Mouse (Mus musculus) forebrain, embryonic 14.5 days (tissue): ENCODE results near the gene 4931429L15Rik. TPM values are rescaled to one million over a fixed set of nuclear protein-coding genes. Genes with fewer than 3 reads are reported as not detected.
"Not testable (repeated sequence)": the region's sequence is repeated elsewhere in the genome, so short reads cannot be mapped to it uniquely, and the experiment has no call there.

Experiments
- ATAC-seq: fragments of 200-750 bp; cut with Nextera tagmentation; 2 replicates; pipeline ENCODE4 v1.8.0; 2017; ENCODE audit warnings: mild to moderate bottlenecking, moderate library complexity
- DNase-seq: peaks from one replicate; pipeline ENCODE4 v3.0.0-alpha.2; 2015; ENCODE audit warnings: low spot score
- H3K27ac ChIP-seq: fragments of 300-500 bp; sonication (generic); 2 replicates; pipeline ENCODE4 v1.5.1; 2014; ENCODE audit warnings: low read depth, mild to moderate bottlenecking, control low read depth, low read length, moderate library complexity
- H3K27me3 ChIP-seq: fragments of 300-500 bp; sonication (generic); replicated peaks from 2 replicates; pipeline ENCODE4 v1.6.1; 2014; ENCODE audit warnings: low read length, control low read depth, mixed read lengths; ENCODE audit not compliant: control insufficient read depth, insufficient read depth
- H3K36me3 ChIP-seq: fragments of 300-500 bp; sonication (generic); 2 replicates; pipeline ENCODE4 v1.6.1; 2014; ENCODE audit warnings: low read length, control low read depth; ENCODE audit not compliant: control insufficient read depth, insufficient read depth
- H3K4me1 ChIP-seq: fragments of 300-500 bp; sonication (generic); 2 replicates; pipeline ENCODE4 v1.6.1; 2014; ENCODE audit warnings: antibody characterized with exemption, low read length, control low read depth; ENCODE audit not compliant: control insufficient read depth, insufficient read depth
- H3K4me2 ChIP-seq: fragments of 300-500 bp; sonication (generic); 2 replicates; pipeline ENCODE4 v1.6.1; 2014; ENCODE audit warnings: mild to moderate bottlenecking, control low read depth, low read length
- H3K4me3 ChIP-seq: fragments of 300-500 bp; sonication (generic); 2 replicates; pipeline ENCODE4 v1.5.1; 2014; ENCODE audit warnings: low read depth, low read length, control low read depth
- H3K9ac ChIP-seq: fragments of 300-500 bp; sonication (generic); 2 replicates; pipeline ENCODE4 v1.6.1; 2014; ENCODE audit warnings: mild to moderate bottlenecking, low read length, control low read depth, moderate library complexity
- H3K9me3 ChIP-seq: fragments of 300-500 bp; sonication (generic); replicated peaks from 2 replicates; pipeline ENCODE4 v1.6.1; 2016; ENCODE audit warnings: low read length, control low read depth, mixed read lengths; ENCODE audit not compliant: control insufficient read depth
- WGBS: fragments of 180-500 bp; shearing (Covaris S2); extraction: QIAGEN DNeasy Blood & Tissue Kit; methylation state at CpG from one replicate; pipeline ENCODE4 v1.1.7; 2014; 5-methylcytosine and 5-hydroxymethylcytosine counted together
- polyA plus RNA-seq: library from polyadenylated mRNA; unstranded; fragments of >200 nt; fragmentation: Nextera tagmentation; extraction: Ambion mirVana; gene quantifications from 2 replicates; pipeline ENCODE4 v1.2.1, GENCODE M21; 2014

The 4931429L15Rik gene
- polyA plus RNA-seq: not detected in 2 replicates

- not testable (repeated sequence) for H3K4me2 ChIP-seq, H3K36me3 ChIP-seq, H3K27ac ChIP-seq, H3K9me3 ChIP-seq, ATAC-seq, H3K9ac ChIP-seq, DNase-seq, H3K4me3 ChIP-seq, H3K27me3 ChIP-seq
- 87% methylated on average over 6 of the region's 6 CpGs for WGBS
- peaks cover 20% of the 10 kb centered on the region for H3K4me1 ChIP-seq
These were observed at the start of gene 4931429L15Rik for GRCm38 (mm10) chr9:46319886-46320285. Gene 4931429L15Rik (minus strand): TSS chr9:46319986.

- Histone ChIP-seq H3K27me3 (no peaks in the 10 kb centered on the region), H3K4me2 (no peak overlapping the region), H3K4me3 (no peak overlapping the region), H3K9me3 (no peaks in the 10 kb centered on the region), H3K36me3 (no peaks in the 10 kb centered on the region), H3K27ac (no peak overlapping the region), H3K4me1 (no peaks in the 10 kb centered on the region; the same call in 1 of the 2 replicates), H3K9ac (no peak overlapping the region)
- DNase-seq (no peak), ATAC-seq (no peak)
- WGBS: 69% methylated on average over 2 of the region's 2 CpGs
These were observed 42.7 kb upstream of the 4931429L15Rik start for GRCm38 (mm10) chr9:46362459-46362858.

- Histone ChIP-seq H3K27me3 (no peaks in the 10 kb centered on the region), H3K4me1 (no peaks in the 10 kb centered on the region; the same call in 1 of the 2 replicates), H3K4me3 (no peak overlapping the region), H3K27ac (no peak overlapping the region), H3K9me3 (no peaks in the 10 kb centered on the region), H3K36me3 (no peaks in the 10 kb centered on the region), H3K9ac (no peak overlapping the region), H3K4me2 (no peak overlapping the region)
- ATAC-seq (no peak), DNase-seq (no peak)
- WGBS: 51% methylated on average over 11 of the region's 11 CpGs
These were observed 41.8 kb upstream of the 4931429L15Rik start for GRCm38 (mm10) chr9:46361461-46362111.

GRCm38 (mm10) chr9:46353992-46354391 is 34.2 kb upstream of the 4931429L15Rik start:
- H3K4me3 ChIP-seq: no peak overlapping the region
- peak; percentile 76 for ATAC-seq
- 5% methylated on average over 3 of the region's 3 CpGs for WGBS
- no peaks in the 10 kb centered on the region for H3K9me3 ChIP-seq
- H3K9ac ChIP-seq: no peak overlapping the region
- no peaks in the 10 kb centered on the region for H3K36me3 ChIP-seq
- H3K27me3 ChIP-seq: no peaks in the 10 kb centered on the region; the same call in 1 of the 2 replicates
- H3K4me1 ChIP-seq: peaks cover 8% of the 10 kb centered on the region; the same call in 1 of the 2 replicates
- no peak overlapping the region for H3K4me2 ChIP-seq
- no peak overlapping the region for H3K27ac ChIP-seq
- DNase-seq: peak; percentile 90

GRCm38 (mm10) chr9:46353330-46353724 is 33.5 kb upstream of the 4931429L15Rik start:
- peak; percentile 50; the same call in 1 of the 2 replicates for ATAC-seq
- no peaks in the 10 kb centered on the region for H3K36me3 ChIP-seq
- no peak overlapping the region for H3K4me2 ChIP-seq
- H3K9ac ChIP-seq: no peak overlapping the region
- H3K9me3 ChIP-seq: no peaks in the 10 kb centered on the region
- no peak overlapping the region for H3K27ac ChIP-seq
- H3K4me1 ChIP-seq: peaks cover 8% of the 10 kb centered on the region; the same call in 1 of the 2 replicates
- 21% methylated on average over 5 of the region's 5 CpGs for WGBS
- DNase-seq: peak; percentile 38
- H3K4me3 ChIP-seq: no peak overlapping the region
- H3K27me3 ChIP-seq: no peaks in the 10 kb centered on the region; the same call in 1 of the 2 replicates

- no peak for DNase-seq
- 61% methylated on average over 12 of the region's 12 CpGs for WGBS
- Histone ChIP-seq H3K27ac (no peak overlapping the region), H3K27me3 (no peaks in the 10 kb centered on the region; the same call in 1 of the 2 replicates), H3K9ac (no peak overlapping the region), H3K36me3 (no peaks in the 10 kb centered on the region), H3K4me1 (peaks cover 8% of the 10 kb centered on the region; the same call in 1 of the 2 replicates), H3K4me2 (no peak overlapping the region), H3K9me3 (no peaks in the 10 kb centered on the region), H3K4me3 (no peak overlapping the region)
- no peak for ATAC-seq
These were observed 33.0 kb upstream of the 4931429L15Rik start for GRCm38 (mm10) chr9:46352651-46353329.

GRCm38 (mm10) chr9:46350451-46350981 is 30.7 kb upstream of the 4931429L15Rik start:
- peak; percentile 68 for DNase-seq
- ATAC-seq: peak; percentile 69
- peak overlapping the region; percentile 14; the same call in 1 of the 2 replicates for H3K27ac ChIP-seq
- H3K9me3 ChIP-seq: no peaks in the 10 kb centered on the region
- H3K4me1 ChIP-seq: peaks cover 8% of the 10 kb centered on the region; the same call in 1 of the 2 replicates
- H3K9ac ChIP-seq: 0 out of 2 replicates have a peak overlapping the region, but pooled peaks have one; percentile 17
- no peaks in the 10 kb centered on the region; the same call in 1 of the 2 replicates for H3K27me3 ChIP-seq
- H3K36me3 ChIP-seq: no peaks in the 10 kb centered on the region
- H3K4me3 ChIP-seq: no peak overlapping the region
- WGBS: 19% methylated on average over 9 of the region's 9 CpGs
- no peak overlapping the region for H3K4me2 ChIP-seq

- no peak for DNase-seq
- WGBS: 89% methylated on average over 4 of the region's 4 CpGs
- H3K36me3 ChIP-seq: no peaks in the 10 kb centered on the region
These were observed 26.3 kb upstream of the 4931429L15Rik start for GRCm38 (mm10) chr9:46345887-46346665.

More at GRCm38 (mm10) chr9:46345887-46346665, 26.3 kb upstream of the 4931429L15Rik start:
- Histone ChIP-seq H3K4me1 (peaks cover 8% of the 10 kb centered on the region; the same call in 1 of the 2 replicates), H3K4me3 (no peak overlapping the region), H3K9ac (no peak overlapping the region), H3K4me2 (no peak overlapping the region), H3K27ac (no peak overlapping the region), H3K27me3 (no peaks in the 10 kb centered on the region), H3K9me3 (no peaks in the 10 kb centered on the region)
- ATAC-seq: no peak
